In the genomic region with DNA sequence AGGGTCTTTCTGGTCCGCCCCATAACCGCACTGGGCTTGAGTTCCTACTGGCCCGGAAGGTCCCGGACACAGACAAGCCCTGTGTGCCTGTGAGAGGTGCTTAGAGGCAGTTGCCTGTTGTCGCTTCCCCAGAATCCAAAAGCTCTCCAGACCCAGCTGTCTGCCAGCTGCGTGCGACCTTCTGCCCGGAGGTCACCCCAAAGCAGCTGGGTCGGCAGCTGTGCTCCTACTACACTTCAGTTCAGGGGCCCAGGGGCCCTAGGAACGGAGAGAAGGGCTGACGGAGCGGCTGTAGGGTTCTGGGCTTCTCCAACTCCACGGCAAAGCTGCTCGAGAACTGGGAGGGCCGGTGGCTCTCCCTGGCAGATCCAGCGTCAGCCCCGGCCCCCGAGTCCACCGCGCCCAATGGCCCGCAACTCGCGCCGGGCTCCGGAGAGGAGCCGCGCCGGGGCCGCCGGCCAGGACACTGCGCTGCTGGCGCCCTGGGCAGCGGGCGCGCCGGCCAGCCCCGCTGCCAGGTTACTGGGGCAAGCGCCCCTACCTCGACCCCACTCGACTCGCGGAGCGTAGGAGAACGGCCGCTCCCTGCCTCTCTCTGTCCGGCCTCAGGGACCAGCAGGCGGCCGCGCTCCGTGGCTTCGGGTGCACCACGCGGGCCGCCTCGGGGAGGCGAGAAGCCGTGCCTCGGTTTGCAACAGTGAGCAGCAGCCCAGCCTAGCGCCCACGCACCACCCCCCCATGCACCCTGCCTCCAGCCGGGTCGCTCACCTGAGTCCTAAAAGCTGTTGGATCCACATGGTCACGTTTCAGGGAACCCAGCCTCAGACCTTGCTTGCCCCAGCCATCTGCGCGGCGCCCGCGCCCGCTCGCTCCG, we compare ENCODE assay signal across 8 mouse cellular contexts. TPM values are rescaled to one million over a fixed set of nuclear protein-coding genes. Genes with fewer than 3 reads are reported as not detected.
DNase-seq lines count a peak whose midpoint lies in the region; ATAC-seq lines count a peak whose summit lies in the region.
"Had no signal": no experiment of that assay in that cellular context is flagged by ENCODE, and none has a peak within 500 bp of the region (broad histone marks: within the 10 kb centered on the region; RNA-seq: fewer than 3 reads in every experiment).

No protein-coding gene starts in this region.

- H3K9ac ChIP-seq in lung, embryonic 15.5 days: no peak overlapping the region
- no peak overlapping the region for H3K9ac ChIP-seq in embryonic facial prominence, embryonic 15.5 days
- H3K9ac ChIP-seq in intestine, embryonic 16.5 days (ENCODE audit: low read depth, low read length): peak overlapping the region; percentile 40; the same call in 1 of the 2 replicates
- H3K9ac ChIP-seq: liver, embryonic 15.5 days had no signal

- no peaks in the 10 kb centered on the region for H3K9me3 ChIP-seq in lung, embryonic 15.5 days
- H3K9me3 ChIP-seq in embryonic facial prominence, embryonic 15.5 days (replicated peaks): no peaks in the 10 kb centered on the region
- H3K9me3 ChIP-seq in intestine, embryonic 16.5 days (ENCODE audit: control insufficient read depth, low read length): no peaks in the 10 kb centered on the region
- H3K9me3 ChIP-seq: liver, embryonic 15.5 days had no signal

- no peak for DNase-seq in lung, postnatal 4 days
- peak; percentile 32 for DNase-seq in retina, embryonic 14.5 days (ENCODE audit: low spot score)
- no peak for DNase-seq in gastrocnemius, postnatal 25 days
- no peak for DNase-seq in urinary bladder, postnatal 10 days (ENCODE audit: low spot score)

- peaks cover 94% of the 10 kb centered on the region for H3K27me3 ChIP-seq in lung, embryonic 15.5 days
- peaks cover 78% of the 10 kb centered on the region for H3K27me3 ChIP-seq in embryonic facial prominence, embryonic 15.5 days
- H3K27me3 ChIP-seq in intestine, embryonic 16.5 days (replicated peaks; ENCODE audit: control insufficient read depth, insufficient read depth, low read length): peaks cover 64% of the 10 kb centered on the region

- no peak for ATAC-seq in lung, embryonic 15.5 days (ENCODE audit: borderline replicate concordance, extremely low read depth, low FRiP score, low TSS enrichment)
- peak; percentile 15; the same call in 1 of the 2 replicates for ATAC-seq in embryonic facial prominence, embryonic 15.5 days (ENCODE audit: insufficient number of reproducible peaks, low FRiP score, low TSS enrichment, low read depth)
- no peak for ATAC-seq in intestine, embryonic 16.5 days

- under 1% methylated on average over 65 of the region's 71 CpGs for WGBS in lung, embryonic 15.5 days
- under 1% methylated on average over 71 of the region's 71 CpGs for WGBS in embryonic facial prominence, embryonic 15.5 days
- under 1% methylated on average over 67 of the region's 71 CpGs for WGBS in intestine, embryonic 16.5 days

- H3K36me3 ChIP-seq in lung, embryonic 15.5 days: no peaks in the 10 kb centered on the region
- H3K36me3 ChIP-seq in embryonic facial prominence, embryonic 15.5 days: no peaks in the 10 kb centered on the region
- H3K36me3 ChIP-seq in intestine, embryonic 16.5 days (ENCODE audit: control insufficient read depth, insufficient read depth, low read length): no peaks in the 10 kb centered on the region
- H3K36me3 ChIP-seq: liver, embryonic 15.5 days had no signal

- H3K27ac ChIP-seq in lung, embryonic 15.5 days: no peak overlapping the region
- H3K27ac ChIP-seq in embryonic facial prominence, embryonic 15.5 days (replicated peaks): no peak overlapping the region
- H3K27ac ChIP-seq in intestine, embryonic 16.5 days (ENCODE audit: low read length): no peak overlapping the region
- H3K27ac ChIP-seq: liver, embryonic 15.5 days had no signal

- peak overlapping the region; percentile 51 for H3K4me2 ChIP-seq in lung, embryonic 15.5 days
- H3K4me2 ChIP-seq in embryonic facial prominence, embryonic 15.5 days (replicated peaks): peak overlapping the region; percentile 90
- peak overlapping the region; percentile 77 for H3K4me2 ChIP-seq in intestine, embryonic 16.5 days (ENCODE audit: low read depth, low read length)
- H3K4me2 ChIP-seq: liver, embryonic 15.5 days had no signal

- H3K4me3 ChIP-seq in lung, embryonic 15.5 days: peak overlapping the region; percentile 28
- H3K4me3 ChIP-seq in embryonic facial prominence, embryonic 15.5 days (replicated peaks): peak overlapping the region; percentile 45
- H3K4me3 ChIP-seq in intestine, embryonic 16.5 days (ENCODE audit: low read length): peak overlapping the region; percentile 45
- H3K4me3 ChIP-seq: liver, embryonic 15.5 days had no signal

- peaks cover 14% of the 10 kb centered on the region; the same call in 1 of the 2 replicates for H3K4me1 ChIP-seq in lung, embryonic 15.5 days
- H3K4me1 ChIP-seq in embryonic facial prominence, embryonic 15.5 days: peaks cover 38% of the 10 kb centered on the region
- peaks cover 13% of the 10 kb centered on the region; the same call in 1 of the 2 replicates for H3K4me1 ChIP-seq in intestine, embryonic 16.5 days (ENCODE audit: control insufficient read depth, insufficient read depth, low read length)
- H3K4me1 ChIP-seq: liver, embryonic 15.5 days had no signal

RNA-seq across cellular contexts. Expression of gene Ajap1, which starts 1.0 kb away (rescaled TPM):
- 0.06 and 0.28 TPM in 2 replicates for polyA plus RNA-seq in lung, embryonic 15.5 days (2015; fragmentation: Nextera tagmentation; extraction: Ambion mirVana)
- 0.72 and 0.77 TPM in 2 replicates for polyA plus RNA-seq in embryonic facial prominence, embryonic 15.5 days (2015; fragmentation: Nextera tagmentation; extraction: Ambion mirVana)
- 0.40 and 1.1 TPM in 2 replicates for polyA plus RNA-seq in intestine, embryonic 16.5 days (2015; fragmentation: Nextera tagmentation; extraction: Ambion mirVana)
- total RNA-seq in gastrocnemius, postnatal 25 days (2021): under 1 TPM; 0.23 to 0.29 TPM
